Mouse (Mus musculus): Measurements from ENCODE around the gene Rgs3.

Gene Rgs3

GRCm38 (mm10) chr4:62731531-62732063 lies 171.9 kb downstream of the Rgs3 start:
- no peak for DNase-seq

- no peak for DNase-seq
Observed at GRCm38 (mm10) chr4:62732096-62732495, 172.4 kb downstream of the Rgs3 start.

- no peak for DNase-seq
Observed at GRCm38 (mm10) chr4:62732840-62733239, 173.2 kb downstream of the Rgs3 start.

- no peak for DNase-seq
Observed at GRCm38 (mm10) chr4:62733938-62734337, 174.3 kb downstream of the Rgs3 start.

GRCm38 (mm10) chr4:62735291-62735690 lies 175.6 kb downstream of the Rgs3 start:
- DNase-seq: peak; percentile 14

- peak; percentile 33 for DNase-seq
Observed at GRCm38 (mm10) chr4:62735878-62736277, 176.2 kb downstream of the Rgs3 start.

GRCm38 (mm10) chr4:62736421-62736820 lies 176.8 kb downstream of the Rgs3 start:
- DNase-seq: peak; percentile 40

- DNase-seq: no peak
Observed at GRCm38 (mm10) chr4:62736904-62737303, 177.3 kb downstream of the Rgs3 start.

GRCm38 (mm10) chr4:62737983-62738695 lies 178.5 kb downstream of the Rgs3 start:
- DNase-seq: no peak

GRCm38 (mm10) chr4:62738996-62739395 lies 179.3 kb downstream of the Rgs3 start:
- DNase-seq: no peak

- no peak for DNase-seq
Observed at GRCm38 (mm10) chr4:62739591-62739990, 179.9 kb downstream of the Rgs3 start.

- no peak for DNase-seq
Observed at GRCm38 (mm10) chr4:62740282-62741054, 180.8 kb downstream of the Rgs3 start.

GRCm38 (mm10) chr4:62741055-62741453 lies 181.4 kb downstream of the Rgs3 start:
- no peak for DNase-seq

GRCm38 (mm10) chr4:62741601-62742000 lies 182.0 kb downstream of the Rgs3 start:
- DNase-seq: no peak

- no peak for DNase-seq
Observed at GRCm38 (mm10) chr4:62742885-62743760, 183.5 kb downstream of the Rgs3 start.

- DNase-seq: no peak
Observed at GRCm38 (mm10) chr4:62744534-62744956, 184.9 kb downstream of the Rgs3 start.

- DNase-seq: no peak
Observed at GRCm38 (mm10) chr4:62744985-62745638, 185.5 kb downstream of the Rgs3 start.
